Comparison of ENCODE assay signal across 8 mouse cellular contexts in genomic region chr9:65196738-65197569, GRCm38 (mm10). TPM values are rescaled to one million over a fixed set of nuclear protein-coding genes. Genes with fewer than 3 reads are reported as not detected.
DNase-seq lines count a peak whose midpoint lies in the region; ATAC-seq lines count a peak whose summit lies in the region.

No protein-coding gene starts in this region.

- peak; percentile 96 for DNase-seq in adrenal gland, adult 2 months
- peak; percentile 94 for DNase-seq in embryo, embryonic 11 days
- peak; percentile 93 to 94 for DNase-seq in gastrocnemius, postnatal 36 days
- DNase-seq in left cerebral cortex, postnatal 25 days (ENCODE audit: low spot score in 2 of 2): peak; percentile 93 to 94
- DNase-seq in mesoderm, embryonic 11.5 days (ENCODE audit: low read depth, low spot score): peak; percentile 90
- peak; percentile 88 for DNase-seq in right cerebral cortex, postnatal 25 days
- peak; percentile 92 to 93 for DNase-seq in urinary bladder, postnatal 36 days (ENCODE audit: low spot score in 2 of 2)

- no peak overlapping the region for H3K4me3 ChIP-seq in intestine, embryonic 15.5 days (replicated peaks)

- peaks cover 23% of the 10 kb centered on the region for H3K4me1 ChIP-seq in intestine, embryonic 15.5 days (replicated peaks)

- ATAC-seq in intestine, embryonic 15.5 days: peak; percentile 85

- peak overlapping the region; percentile 44; the same call in 1 of the 2 replicates for H3K27ac ChIP-seq in intestine, embryonic 15.5 days

- no peaks in the 10 kb centered on the region for H3K9me3 ChIP-seq in intestine, embryonic 15.5 days

- H3K27me3 ChIP-seq in intestine, embryonic 15.5 days (replicated peaks): no peaks in the 10 kb centered on the region

- WGBS in intestine, embryonic 15.5 days: 15% methylated on average over 26 of the region's 26 CpGs

- H3K9ac ChIP-seq in intestine, embryonic 15.5 days: peak overlapping the region; percentile 14; the same call in 1 of the 2 replicates

- peak overlapping the region; percentile 19 for H3K4me2 ChIP-seq in intestine, embryonic 15.5 days (replicated peaks)

- intact Hi-C loops in gastrocnemius, postnatal 36 days (cut with DNase I): no loop called here
- intact Hi-C loops in left cerebral cortex, postnatal 25 days (cut with DNase I): loop anchor here (1.0 kb wide), 1 partner anchor 84 kb away; no protein-coding TSS in a partner anchor

- H3K36me3 ChIP-seq in intestine, embryonic 15.5 days: no peaks in the 10 kb centered on the region

RNA-seq across cellular contexts. Expression of gene Parp16, which starts 1.8 kb away (rescaled TPM):
- total RNA-seq in adrenal gland, adult 2 months (2021): 10 to 100 TPM; 13.5 to 22.3 TPM
- 41.9 and 49.8 TPM in 2 replicates for polyA plus RNA-seq in adrenal gland, adult 2 months (2012; rRNA removed)
- total RNA-seq in gastrocnemius, postnatal 36 days (2021): 1 to 10 TPM; 3.4 to 4.0 TPM
- 9.4 and 9.7 TPM in 2 replicates for polyA plus RNA-seq in intestine, embryonic 15.5 days (2015; fragmentation: Nextera tagmentation; extraction: Ambion mirVana)
- 1 to 10 TPM; 3.3 to 3.6 TPM for total RNA-seq in left cerebral cortex, postnatal 25 days (2021)

RNA-seq across cellular contexts. Expression of gene Igdcc3, which starts 56.0 kb away (rescaled TPM):
- 1 to 10 TPM; 1.1 to 1.4 TPM for total RNA-seq in adrenal gland, adult 2 months (2021)
- 2.6 and 4.8 TPM in 2 replicates for polyA plus RNA-seq in adrenal gland, adult 2 months (2012; rRNA removed)
- total RNA-seq in gastrocnemius, postnatal 36 days (2021): under 1 TPM; 0.10 to 0.26 TPM
- polyA plus RNA-seq in intestine, embryonic 15.5 days (2015; fragmentation: Nextera tagmentation; extraction: Ambion mirVana): 0.99 and 1.4 TPM in 2 replicates
- 1 to 10 TPM; 1.5 to 2.2 TPM for total RNA-seq in left cerebral cortex, postnatal 25 days (2021)
